Mouse (Mus musculus) Muller cell, postnatal 12 days (primary cell): ENCODE data around the gene Itpa.

Experiments
- DNase-seq: peaks from one replicate; pipeline ENCODE4 v3.0.0-alpha.2; 2015; ENCODE audit errors: inconsistent ontology term

Itpa gene

DNA sequence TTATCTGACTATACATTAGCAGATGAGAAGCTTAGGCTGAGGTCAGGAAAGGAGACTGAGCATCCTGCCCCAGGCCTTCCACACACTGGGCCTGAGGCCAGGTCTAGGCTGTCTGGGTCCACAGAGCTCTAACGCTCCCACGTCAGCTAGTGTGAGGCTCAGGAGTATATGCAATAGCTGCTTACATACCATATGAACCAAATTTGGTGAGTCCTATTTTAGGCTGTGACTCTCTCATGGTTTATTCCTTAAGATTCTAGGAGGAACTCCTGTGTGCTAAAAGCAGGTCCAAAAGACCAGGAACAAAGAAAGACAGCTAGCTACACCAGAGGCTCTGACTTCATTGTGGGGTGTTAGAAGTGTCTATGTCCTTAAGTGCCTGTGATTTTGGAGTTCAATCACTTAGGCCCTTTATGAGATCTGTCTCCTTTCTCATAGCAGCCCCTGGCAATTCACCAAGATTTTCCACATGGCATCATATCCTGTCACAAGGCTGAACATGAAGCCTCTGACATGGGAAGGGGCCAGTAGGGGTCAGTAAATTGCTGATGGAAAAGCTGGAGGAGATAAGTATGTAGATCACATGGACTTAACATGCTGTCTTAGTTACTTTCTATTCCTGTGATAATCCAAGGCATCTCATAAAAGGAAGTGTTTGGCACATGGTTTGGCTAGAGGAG, 61.6 kb downstream of the Itpa start:
- no peak for DNase-seq

DNA sequence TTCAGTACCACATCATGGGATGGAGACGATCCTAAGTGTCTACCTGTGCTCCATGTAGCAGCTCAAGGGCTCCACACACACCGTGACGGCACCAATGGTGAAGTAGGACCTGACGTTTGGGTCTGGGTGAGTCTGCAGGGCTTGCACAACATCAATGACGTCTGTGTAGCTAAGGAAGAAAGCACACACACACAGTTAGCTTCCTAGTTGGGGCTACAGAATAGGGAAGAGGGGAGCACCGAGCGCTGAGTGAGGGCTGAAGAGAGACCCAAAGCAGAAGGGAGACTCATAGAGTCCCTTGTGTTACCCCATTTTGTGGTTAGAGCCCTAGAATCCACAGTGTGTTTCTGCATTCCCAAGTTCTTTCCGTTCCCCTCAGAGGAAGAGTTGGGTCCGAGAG, 63.3 kb downstream of the Itpa start:
- no peak for DNase-seq
